Mouse (Mus musculus): ENCODE measurements around the gene Sipa1l1. TPM values are rescaled to one million over a fixed set of nuclear protein-coding genes. Genes with fewer than 3 reads are reported as not detected.

The Sipa1l1 gene
- total RNA-seq, 2 experiments from 2014 or later, result 26.9 to 29.9 TPM

DNA sequence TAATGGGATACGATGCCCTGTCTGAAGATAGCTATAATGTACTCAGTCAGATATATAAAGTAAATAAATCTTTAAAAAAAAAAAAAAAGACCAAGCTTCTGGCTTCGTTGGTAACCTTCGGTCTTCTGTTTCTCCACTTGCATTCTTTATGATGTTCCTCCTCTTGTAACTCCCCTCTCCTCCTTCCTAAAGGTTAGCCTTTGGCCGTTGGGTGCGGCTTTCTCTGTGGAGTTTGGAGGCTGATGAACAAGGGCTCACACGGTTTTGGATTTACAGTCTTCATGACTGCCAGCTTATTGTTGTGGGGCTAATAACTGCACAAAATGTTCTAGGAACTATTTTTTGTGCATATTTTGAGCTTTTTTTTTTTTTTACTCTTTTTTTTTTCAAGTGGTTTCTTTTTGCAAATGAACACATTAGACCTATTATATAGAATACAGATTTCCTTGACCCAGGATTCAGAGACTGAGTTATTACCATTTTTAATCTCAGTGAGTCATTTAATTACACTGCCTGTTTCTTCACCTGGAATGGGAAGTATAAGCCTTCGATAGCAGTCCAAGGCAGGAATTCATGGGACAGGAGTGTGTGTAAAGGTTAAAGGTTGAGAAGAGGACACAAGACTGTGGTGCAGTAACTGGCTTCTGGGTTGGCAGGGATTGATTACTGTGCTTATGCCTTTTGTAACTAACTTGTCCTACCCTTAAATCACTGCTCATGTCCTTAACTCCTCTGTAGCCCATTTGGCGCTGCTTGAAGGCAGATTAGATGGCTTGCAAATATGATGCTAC lies 37.9 kb downstream of the Sipa1l1 start:
- no peak for ATAC-seq (replicated peaks; ENCODE audit: poor library complexity)

DNA sequence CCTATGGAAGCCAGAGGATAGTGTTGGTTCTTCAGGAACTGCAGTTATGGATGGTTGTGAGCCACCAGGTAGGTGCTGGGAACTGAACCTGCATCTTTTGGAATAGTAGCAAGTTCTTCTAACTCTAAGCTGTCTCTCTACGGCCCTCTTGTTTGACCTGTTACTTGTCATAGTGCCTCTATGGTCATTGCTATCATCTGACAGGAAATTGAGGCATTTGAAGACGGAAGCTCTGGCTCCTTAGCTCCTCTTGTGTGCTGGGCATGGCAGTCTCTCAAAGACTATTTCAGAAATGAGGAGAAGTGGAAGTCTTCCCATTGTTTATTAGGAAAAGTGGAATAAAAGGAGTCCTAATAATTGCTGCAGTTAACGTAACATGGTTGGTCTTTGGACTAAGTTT lies 38.9 kb downstream of the Sipa1l1 start:
- ATAC-seq (replicated peaks; ENCODE audit: poor library complexity), result 0 out of 2 replicates have a peak, but pooled peaks have one; percentile 30

DNA sequence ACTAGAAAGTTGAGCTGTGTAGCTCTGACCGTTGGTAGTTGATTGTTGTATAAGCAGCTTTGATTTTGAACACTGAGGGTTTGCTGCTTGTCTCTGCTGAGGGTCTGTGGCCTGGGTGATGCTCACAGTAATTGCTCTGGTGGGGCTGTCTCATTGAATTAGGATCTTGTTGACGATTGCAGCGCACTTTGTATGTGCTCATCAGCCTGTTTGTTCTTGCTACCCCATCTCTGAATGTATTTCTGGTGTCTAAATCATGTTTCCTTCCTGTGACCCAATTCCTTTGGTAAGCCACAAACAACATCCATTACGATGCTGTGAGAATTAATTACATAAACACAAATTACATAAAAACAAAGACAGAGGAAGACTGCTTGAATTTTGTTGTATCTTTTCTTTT lies 39.5 kb downstream of the Sipa1l1 start:
- ATAC-seq (replicated peaks; ENCODE audit: poor library complexity), result peak; percentile 82

DNA sequence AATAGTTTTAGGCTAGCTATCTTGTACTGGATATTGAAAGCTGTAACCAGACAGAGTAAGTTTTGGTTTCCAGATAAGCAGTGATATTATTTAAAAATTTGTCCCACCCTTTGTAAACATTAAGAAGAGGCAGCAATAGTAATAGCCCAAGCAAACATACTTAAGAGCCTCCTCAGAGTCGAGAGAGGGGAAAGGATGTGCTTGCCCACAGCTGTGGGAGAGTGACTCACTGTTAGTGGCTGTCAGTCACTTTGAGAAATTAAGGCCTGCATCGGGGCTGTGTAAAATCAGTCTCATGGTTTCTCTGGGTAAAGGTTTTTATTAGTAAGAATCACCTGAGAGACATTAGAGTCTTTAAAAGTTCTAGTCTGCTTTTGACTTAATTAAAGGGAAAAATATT lies 40.6 kb downstream of the Sipa1l1 start:
- no peak for ATAC-seq (replicated peaks; ENCODE audit: poor library complexity)

DNA sequence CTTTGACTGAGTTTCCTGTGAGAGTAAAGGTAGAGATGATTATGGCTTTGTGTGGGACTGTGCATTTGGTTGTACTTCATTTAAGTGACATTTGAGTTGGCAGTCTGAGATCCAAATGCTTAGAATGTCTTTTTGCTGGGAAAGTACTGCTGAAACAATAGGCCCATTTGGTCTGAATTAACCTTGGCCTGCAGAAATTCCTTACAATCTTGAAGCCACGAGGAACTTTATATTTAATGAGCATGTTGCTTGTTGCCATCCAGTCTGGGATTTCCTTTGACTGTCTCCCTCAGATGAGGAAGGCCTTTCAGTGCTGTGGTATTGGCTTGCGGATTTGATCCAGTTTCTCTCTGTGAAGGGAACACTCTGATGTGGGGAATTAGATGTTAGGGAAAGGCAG lies 43.9 kb downstream of the Sipa1l1 start:
- no peak for ATAC-seq (replicated peaks; ENCODE audit: poor library complexity)

DNA sequence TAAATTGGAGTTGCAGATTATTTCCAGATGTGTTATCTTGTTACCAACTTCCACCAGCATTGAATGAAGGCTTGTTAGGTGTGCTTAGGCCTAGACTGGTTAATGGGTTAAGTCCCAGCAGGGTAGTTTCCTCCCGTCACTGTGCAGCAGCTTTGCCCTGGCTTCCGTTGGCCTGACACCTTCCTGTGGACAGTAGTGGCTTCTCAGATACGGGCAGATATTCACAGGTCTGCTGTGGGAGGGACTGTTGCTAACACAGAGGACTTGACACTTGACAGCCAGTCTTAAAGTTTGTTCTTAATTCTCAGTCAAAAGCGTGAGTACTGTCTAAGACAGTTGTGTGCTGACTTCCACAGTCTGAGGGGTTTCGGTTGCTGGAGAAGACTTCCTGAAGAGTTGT lies 45.8 kb downstream of the Sipa1l1 start:
- ATAC-seq (replicated peaks; ENCODE audit: poor library complexity), result peak; percentile 23; the same call in 1 of the 2 replicates

DNA sequence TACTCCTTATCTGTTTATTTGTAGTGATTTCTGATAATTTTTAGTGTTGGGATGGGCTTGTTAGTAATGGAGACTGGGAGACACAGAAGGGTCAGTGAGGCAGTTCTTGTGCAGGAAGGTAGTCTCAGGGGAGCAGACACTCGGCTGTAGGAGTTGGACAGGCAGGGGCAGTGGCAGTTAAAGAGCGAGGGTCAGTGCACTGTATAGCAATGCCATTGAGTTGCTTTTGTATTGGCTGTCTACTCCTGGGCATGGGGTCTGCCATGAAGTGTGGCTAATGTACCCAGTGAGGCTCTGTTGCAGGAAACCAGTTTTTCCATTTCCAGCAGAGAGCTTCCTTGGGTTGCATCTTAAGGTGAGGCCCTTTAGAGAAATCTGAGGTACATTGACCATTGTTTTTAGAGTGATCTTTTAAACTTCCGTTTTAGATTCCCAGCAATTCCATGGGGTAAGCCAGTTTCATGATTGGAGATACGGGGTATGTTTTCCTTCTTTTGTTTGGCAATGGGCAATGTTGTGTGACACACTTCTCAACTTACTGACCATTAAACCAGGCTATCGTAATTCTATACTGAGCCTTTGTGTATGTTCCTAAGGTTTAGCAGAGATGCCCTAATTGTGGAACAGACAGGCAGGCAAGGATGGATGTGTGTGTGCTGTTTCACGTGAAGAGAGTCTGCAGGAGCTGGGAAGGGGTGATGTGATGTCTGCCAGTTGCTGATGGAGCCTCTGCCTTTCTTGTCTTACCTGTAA lies 47.9 kb downstream of the Sipa1l1 start:
- ATAC-seq (replicated peaks; ENCODE audit: poor library complexity), result no peak

DNA sequence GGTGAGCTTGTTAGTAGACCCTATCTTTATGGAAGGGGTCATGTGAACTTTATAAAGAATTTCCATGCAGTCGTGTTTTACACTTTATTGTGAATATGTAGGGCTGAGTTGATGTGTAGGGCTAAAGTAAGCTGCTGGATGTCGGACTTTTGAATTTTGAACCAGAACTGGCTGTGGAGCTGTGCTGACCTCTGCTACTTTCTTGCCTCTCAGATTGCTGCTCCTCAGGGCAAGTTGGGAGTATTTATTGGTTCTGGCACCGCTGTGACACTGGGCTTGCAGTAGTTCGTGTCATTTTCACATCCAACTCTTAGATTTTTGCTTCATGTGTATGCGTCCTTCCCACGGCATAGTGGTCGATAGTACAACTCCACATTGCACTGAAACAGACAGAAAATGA lies 49.1 kb downstream of the Sipa1l1 start:
- ATAC-seq (replicated peaks; ENCODE audit: poor library complexity), result no peak

DNA sequence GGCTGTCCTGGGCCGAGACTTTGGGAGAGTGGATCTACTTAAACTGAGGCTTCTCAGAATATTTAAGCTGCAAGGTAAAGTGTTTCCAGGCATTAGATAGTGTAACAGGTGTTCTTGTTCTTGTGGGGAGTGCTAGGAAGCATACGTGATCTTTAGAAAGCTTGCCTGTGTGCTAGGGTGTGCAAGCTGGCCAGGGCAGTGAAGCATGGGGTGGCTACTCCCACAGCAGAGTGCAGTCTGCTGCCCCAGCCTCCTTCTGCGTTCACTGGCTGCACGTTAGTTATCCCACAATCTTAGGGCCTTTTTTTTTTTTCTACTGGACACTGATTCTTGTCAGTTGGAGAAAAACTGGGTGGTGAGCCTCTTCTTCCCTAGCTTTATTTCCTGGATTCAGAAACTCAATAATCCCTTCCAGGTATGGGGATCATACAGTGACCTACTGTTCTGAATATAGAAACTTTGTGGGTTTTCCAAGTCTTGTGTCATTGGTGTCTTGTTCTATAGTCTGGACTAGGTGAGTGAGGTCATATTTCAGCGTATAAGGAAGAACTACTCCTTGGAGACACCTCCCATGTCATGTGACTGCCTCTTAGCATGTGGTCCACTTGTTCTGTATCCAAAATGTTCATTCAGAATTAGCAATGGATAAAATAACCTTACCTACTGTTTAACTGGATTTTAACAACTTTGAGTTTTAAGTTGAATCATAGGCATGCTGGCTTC lies 51.4 kb downstream of the Sipa1l1 start:
- no peak for ATAC-seq (replicated peaks; ENCODE audit: poor library complexity)

DNA sequence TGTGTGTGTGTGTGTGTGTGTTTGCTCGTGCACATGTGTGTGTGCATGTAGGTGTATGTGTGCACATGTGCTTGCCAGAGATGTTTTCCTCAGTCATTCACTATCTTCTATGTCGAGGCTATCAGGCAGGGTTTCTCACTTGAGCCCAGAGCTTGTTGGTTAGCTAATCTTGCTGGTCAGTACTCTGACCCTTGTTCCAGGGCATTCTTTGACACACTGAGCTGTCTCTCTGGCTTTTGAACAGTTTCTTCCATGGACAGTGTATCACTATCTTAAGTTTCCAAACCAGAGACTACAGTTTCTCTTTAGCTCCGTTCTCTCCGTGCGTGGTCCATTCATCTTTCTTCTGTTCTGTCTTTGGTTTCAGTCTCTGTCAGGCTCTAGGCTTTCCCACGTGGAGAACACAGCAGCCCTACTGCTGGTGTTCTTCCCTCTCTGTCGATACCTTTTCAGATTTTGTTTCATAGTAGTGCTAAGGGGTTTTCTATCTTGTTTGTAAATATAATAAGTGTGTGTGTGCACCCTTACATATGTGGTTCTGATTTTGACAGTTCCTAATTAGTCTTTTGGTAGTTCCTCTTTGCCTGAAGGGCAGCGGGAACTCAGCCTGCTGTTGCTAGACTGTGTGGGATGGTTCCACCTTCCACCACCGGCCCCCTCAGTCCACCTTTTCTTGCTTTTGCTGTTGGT lies 54.2 kb downstream of the Sipa1l1 start:
- peak; percentile 19; the same call in 1 of the 2 replicates for ATAC-seq (replicated peaks; ENCODE audit: poor library complexity)

DNA sequence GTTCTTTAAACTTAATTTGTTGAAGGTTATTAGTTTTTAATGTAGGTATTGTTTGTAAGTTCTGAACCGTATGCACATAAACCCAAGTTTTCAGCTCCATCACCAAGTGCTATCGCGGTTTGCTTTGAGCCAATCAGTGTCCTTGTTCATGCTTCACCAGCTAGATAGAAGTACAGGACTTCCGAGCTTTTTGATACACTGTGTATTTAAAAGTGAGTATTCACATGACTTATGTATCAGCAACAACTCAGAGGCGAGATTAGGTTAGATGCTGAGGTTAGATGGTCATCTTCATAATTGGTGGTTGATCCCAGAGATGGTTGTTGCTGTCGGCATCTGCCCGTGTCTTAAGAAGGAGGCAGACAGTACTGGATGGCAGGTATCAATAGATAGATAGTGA lies 55.7 kb downstream of the Sipa1l1 start:
- no peak for ATAC-seq (replicated peaks; ENCODE audit: poor library complexity)

DNA sequence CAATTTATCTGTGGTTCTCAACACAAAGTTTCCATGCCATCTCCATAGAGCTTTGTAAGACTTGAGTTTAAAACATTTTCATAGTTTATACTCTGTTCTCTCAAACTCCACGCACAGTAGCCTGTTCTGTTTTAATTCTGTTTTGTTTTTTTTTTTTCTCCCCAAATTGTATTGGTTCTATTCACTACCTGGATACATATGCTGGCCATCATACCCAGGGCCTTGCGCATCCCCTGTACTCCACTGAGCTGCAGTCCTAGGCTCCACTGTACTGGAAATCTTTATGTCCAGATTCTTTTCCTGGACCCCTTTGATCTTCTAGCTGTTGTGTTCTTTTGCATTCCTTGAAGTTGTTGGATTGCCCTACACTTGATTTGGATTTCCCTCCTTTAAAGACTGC lies 56.2 kb downstream of the Sipa1l1 start:
- no peak for ATAC-seq (replicated peaks; ENCODE audit: poor library complexity)

DNA sequence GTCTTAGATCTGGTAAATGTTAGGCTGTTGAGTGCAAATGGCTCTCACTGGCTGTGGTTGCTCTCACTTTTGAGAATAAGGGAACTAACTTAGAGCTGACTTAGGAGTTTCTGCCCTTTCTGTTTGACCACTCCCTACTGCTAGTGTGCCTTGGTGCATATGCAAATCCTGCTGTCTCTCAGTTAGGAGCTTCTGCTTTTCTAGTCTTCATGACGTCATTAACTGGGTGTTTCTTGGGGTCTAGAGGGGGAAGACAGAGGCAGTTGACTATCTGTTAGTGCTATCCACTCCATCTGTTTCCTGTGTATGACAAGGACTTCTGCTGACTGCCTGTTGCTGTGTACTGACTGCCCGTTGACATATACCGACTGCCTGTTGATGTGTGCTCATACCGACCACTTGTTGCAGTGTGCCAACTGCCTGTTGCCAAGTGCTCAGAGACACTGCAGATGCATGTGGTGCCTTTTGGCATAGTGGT lies 56.7 kb downstream of the Sipa1l1 start:
- ATAC-seq (replicated peaks; ENCODE audit: poor library complexity), result peak; percentile 88

DNA sequence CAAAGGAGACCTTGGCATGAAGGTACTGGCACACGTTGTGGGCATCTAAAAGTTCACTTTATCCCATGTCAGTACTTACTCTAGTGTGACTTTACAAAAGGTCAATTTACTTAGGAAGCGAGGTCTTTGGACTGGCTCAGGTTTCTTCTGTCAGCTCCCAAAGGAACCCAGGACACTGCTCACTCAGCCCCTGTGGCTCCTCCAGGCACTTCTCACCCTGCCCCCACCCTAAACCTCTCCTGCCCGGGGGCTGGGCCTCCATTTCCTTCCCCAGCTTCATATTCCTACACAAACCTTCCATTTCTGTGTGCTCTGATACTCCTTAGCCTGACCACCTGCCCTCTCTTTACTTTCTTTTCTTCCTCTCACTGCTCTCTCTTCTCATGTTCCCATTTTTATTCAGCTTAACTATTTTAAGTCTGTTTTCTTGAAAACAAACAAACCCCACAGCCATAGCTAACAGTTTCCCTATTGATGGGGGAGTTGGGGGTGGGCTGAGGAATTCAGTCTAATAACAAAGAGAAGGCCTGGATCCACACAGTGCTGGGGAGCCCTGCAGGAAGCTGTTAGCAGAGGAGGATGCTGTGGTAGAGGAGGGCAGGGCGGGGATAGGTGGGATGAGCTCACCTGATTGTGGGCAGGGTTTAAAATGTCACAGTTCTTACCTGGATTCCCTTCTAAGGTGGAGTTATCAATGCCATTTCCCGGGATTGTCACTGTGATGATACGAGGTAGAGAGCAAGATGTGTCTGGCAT lies 57.4 kb downstream of the Sipa1l1 start:
- no peak for ATAC-seq (replicated peaks; ENCODE audit: poor library complexity)

DNA sequence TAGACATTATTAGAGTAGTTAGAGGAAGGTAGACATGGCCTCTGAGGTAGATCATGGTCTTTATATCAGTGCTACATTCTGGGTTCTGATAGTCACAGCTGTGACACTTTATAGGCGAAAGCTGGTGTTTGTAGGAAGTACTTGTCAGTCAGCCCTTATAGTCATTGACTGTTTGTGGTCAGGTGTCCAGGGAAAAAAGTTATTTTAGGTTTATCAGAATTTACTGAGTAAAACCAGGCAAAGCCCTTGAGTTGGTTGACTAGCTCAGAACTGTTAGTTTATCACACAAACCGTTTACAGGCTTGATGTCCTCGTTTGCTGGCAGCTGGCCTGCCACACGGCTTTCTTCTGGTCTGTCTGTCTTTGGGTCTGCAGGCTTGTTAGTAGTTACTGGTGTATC lies 61.0 kb downstream of the Sipa1l1 start:
- no peak for ATAC-seq (replicated peaks; ENCODE audit: poor library complexity)

DNA sequence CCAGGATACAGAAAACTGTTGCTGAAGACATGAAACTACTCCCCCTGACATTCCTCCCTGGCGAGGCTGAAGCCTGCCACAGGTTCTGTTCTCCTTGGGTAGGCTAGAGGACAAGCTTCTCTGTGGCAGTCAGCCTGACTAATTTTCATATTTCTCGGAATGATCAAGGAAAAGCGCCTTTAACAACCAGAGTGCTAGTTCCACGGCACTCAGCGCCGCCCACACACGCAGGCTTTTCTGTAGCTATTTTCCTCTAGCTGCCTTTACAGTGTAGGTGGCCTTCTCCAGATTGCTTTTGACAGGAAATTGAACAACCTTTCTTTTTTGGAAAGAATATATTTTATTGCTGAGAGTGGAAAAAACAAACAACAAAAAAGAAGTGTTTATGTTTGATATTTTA lies 62.1 kb downstream of the Sipa1l1 start:
- no peak for ATAC-seq (replicated peaks; ENCODE audit: poor library complexity)

DNA sequence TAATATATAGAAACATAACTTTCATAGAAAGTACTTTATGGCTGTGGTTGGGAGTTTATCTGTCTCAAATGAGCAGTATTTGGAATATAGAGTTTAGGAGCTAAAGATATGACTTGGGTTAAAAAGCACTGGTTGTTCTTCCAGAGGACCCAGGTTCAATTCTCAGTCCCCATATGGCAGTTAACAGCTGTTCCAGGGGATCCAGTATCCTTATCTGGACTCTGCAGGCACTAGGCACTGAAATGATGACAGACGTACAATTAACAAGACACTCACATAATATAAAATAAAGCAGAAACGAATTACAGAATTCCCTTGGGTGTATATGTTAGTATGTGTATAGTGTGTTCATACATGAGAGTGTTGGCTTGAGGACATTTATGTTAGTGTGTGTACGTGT lies 64.1 kb downstream of the Sipa1l1 start:
- peak; percentile 21; the same call in 1 of the 2 replicates for ATAC-seq (replicated peaks; ENCODE audit: poor library complexity)

DNA sequence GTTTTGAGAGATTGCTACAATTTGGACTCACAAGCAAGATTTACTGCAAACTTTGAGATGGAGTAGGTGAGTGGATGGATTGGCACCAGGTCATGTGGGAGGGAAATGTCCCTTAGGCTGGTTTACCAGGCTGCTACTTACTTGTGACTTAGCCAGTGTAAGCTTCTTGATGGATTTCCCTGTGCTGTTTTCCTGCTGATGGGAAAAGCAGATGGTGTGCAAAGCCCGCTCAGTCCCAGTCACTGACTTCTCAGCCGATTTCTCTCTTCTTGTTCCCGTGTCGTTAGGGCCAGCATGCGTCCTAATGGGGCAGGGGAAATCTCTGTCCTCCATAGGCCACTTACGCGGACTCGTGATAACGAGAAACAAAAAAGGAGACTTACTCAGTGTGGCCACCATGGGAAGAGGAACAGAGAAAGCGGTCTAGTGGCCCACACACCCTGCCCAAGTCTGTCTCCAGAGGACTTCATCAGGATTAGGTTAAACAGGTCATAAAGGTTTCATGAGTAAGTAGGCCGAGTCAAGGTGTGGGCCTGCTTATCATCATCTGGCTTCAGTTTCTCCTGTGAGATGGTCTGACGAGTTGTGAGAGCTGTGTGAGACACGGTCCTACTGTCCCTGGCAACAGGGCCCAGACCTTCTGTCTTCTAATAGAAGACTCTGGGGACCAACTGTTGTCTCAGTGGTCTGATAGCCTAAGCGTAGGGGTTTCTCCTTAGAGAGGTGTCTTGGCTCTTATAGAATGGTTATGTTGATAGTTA lies 65.5 kb downstream of the Sipa1l1 start:
- no peak for ATAC-seq (replicated peaks; ENCODE audit: poor library complexity)

DNA sequence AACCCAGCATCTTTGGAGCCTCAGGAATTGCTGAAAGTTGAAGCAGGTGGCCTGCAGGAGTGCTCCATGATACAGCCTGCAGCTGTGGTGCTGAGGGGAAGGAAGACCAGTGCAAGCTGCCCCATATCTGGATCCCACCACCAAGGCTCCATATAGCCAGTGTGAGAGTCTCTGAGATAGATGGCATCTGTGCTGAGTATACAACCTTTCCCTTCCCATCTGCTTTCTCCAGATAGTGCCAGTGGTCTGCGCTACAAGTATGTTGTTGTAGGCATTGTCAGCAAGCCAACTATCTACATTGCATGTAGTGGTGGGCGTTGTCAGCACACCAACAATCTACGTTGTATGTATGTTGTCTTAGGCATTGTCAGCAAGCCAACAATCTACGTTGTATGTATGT lies 68.0 kb downstream of the Sipa1l1 start:
- peak; percentile 78 for ATAC-seq (replicated peaks; ENCODE audit: poor library complexity)
